Mouse (Mus musculus): Measurements from ENCODE around the gene Sacm1l.

The Sacm1l gene

GRCm38 (mm10) chr9:123529392-123530157 lies at the start of gene Sacm1l:
Gene Sacm1l, plus strand, starts transcription at chr9:123529759.
- peak; percentile 97 to 99 for DNase-seq

- DNase-seq: no peak
These were observed 49.7 kb upstream of the Sacm1l start for GRCm38 (mm10) chr9:123479876-123480252.

GRCm38 (mm10) chr9:123480253-123480921 lies 49.2 kb upstream of the Sacm1l start:
- DNase-seq: no peak

GRCm38 (mm10) chr9:123481136-123481535 lies 48.4 kb upstream of the Sacm1l start:
- DNase-seq: no peak

GRCm38 (mm10) chr9:123483598-123483997 lies 46.0 kb upstream of the Sacm1l start:
- no peak for DNase-seq

GRCm38 (mm10) chr9:123484830-123485229 lies 44.7 kb upstream of the Sacm1l start:
- no peak for DNase-seq

GRCm38 (mm10) chr9:123485561-123485960 lies 44.0 kb upstream of the Sacm1l start:
- no peak for DNase-seq

- DNase-seq: no peak
These were observed 42.9 kb upstream of the Sacm1l start for GRCm38 (mm10) chr9:123486635-123487034.

- no peak for DNase-seq
These were observed 40.5 kb upstream of the Sacm1l start for GRCm38 (mm10) chr9:123489073-123489472.

GRCm38 (mm10) chr9:123489727-123490343 lies 39.7 kb upstream of the Sacm1l start:
- DNase-seq: no peak

- DNase-seq: no peak
These were observed 38.6 kb upstream of the Sacm1l start for GRCm38 (mm10) chr9:123490930-123491329.

- peak in 1 of 2 experiments; percentile 22 for DNase-seq
These were observed 37.5 kb upstream of the Sacm1l start for GRCm38 (mm10) chr9:123491917-123492585.

GRCm38 (mm10) chr9:123496665-123497064 lies 32.9 kb upstream of the Sacm1l start:
- DNase-seq: no peak

- DNase-seq: no peak
These were observed 31.7 kb upstream of the Sacm1l start for GRCm38 (mm10) chr9:123497906-123498305.

- no peak for DNase-seq
These were observed 29.1 kb upstream of the Sacm1l start for GRCm38 (mm10) chr9:123500480-123500879.

GRCm38 (mm10) chr9:123503171-123503834 lies 26.3 kb upstream of the Sacm1l start:
- DNase-seq: no peak

GRCm38 (mm10) chr9:123504325-123504724 lies 25.2 kb upstream of the Sacm1l start:
- peak; percentile 59 to 63 for DNase-seq

GRCm38 (mm10) chr9:123505598-123505997 lies 24.0 kb upstream of the Sacm1l start:
- no peak for DNase-seq

- no peak for DNase-seq
These were observed 23.1 kb upstream of the Sacm1l start for GRCm38 (mm10) chr9:123506270-123507146.

- no peak for DNase-seq
These were observed 22.2 kb upstream of the Sacm1l start for GRCm38 (mm10) chr9:123507380-123507779.

GRCm38 (mm10) chr9:123508986-123509385 lies 20.6 kb upstream of the Sacm1l start:
- DNase-seq: no peak

Data from cerebellum, postnatal 36 days (tissue).